Mouse (Mus musculus) kidney, postnatal 14 days (tissue): Measurements from ENCODE around the gene Unk.

Experiments
- DNase-seq: peaks from one replicate; pipeline ENCODE4 v3.0.0; 2022; ENCODE audit warnings: mixed read lengths

The Unk gene

GRCm38 (mm10) chr11:116064187-116064867, 34.2 kb downstream of the Unk start:
- no peak for DNase-seq

- no peak for DNase-seq
Observed at GRCm38 (mm10) chr11:116065345-116065744, 35.2 kb downstream of the Unk start.

- no peak for DNase-seq
Observed at GRCm38 (mm10) chr11:116071510-116071909, 41.4 kb downstream of the Unk start.

GRCm38 (mm10) chr11:116072608-116073007, 42.5 kb downstream of the Unk start:
- no peak for DNase-seq

- no peak for DNase-seq
Observed at GRCm38 (mm10) chr11:116074436-116074991, 44.4 kb downstream of the Unk start.

GRCm38 (mm10) chr11:116075539-116076265, 45.6 kb downstream of the Unk start:
- no peak for DNase-seq

- DNase-seq: no peak
Observed at GRCm38 (mm10) chr11:116076266-116076540, 46.1 kb downstream of the Unk start.

- no peak for DNase-seq
Observed at GRCm38 (mm10) chr11:116076836-116077235, 46.7 kb downstream of the Unk start.

- no peak for DNase-seq
Observed at GRCm38 (mm10) chr11:116077446-116078204, 47.5 kb downstream of the Unk start, which contains the start of gene Unc13d. Gene Unc13d (minus strand): TSS chr11:116077961.

- DNase-seq: peak; percentile 63
Observed at GRCm38 (mm10) chr11:116078221-116078620, 48.1 kb downstream of the Unk start.

- DNase-seq: no peak
Observed at GRCm38 (mm10) chr11:116078676-116079320, 48.7 kb downstream of the Unk start.

- DNase-seq: no peak
Observed at GRCm38 (mm10) chr11:116079511-116079910, 49.4 kb downstream of the Unk start.

GRCm38 (mm10) chr11:116081081-116081480, 51.0 kb downstream of the Unk start:
- DNase-seq: no peak

GRCm38 (mm10) chr11:116083096-116083672, 53.1 kb downstream of the Unk start:
- no peak for DNase-seq

GRCm38 (mm10) chr11:116084166-116084565, 54.0 kb downstream of the Unk start:
- no peak for DNase-seq

GRCm38 (mm10) chr11:116086258-116087193, 56.4 kb downstream of the Unk start, which contains the start of gene Wbp2:
Gene Wbp2 (minus strand): TSS chr11:116086995.
- peak; percentile 99 for DNase-seq

GRCm38 (mm10) chr11:116087194-116088130, 57.3 kb downstream of the Unk start:
- DNase-seq: peak; percentile 94

- DNase-seq: peak; percentile 63
Observed at GRCm38 (mm10) chr11:116088188-116088587, 58.1 kb downstream of the Unk start.

GRCm38 (mm10) chr11:116088741-116089394, 58.7 kb downstream of the Unk start:
- DNase-seq: no peak

- no peak for DNase-seq
Observed at GRCm38 (mm10) chr11:116089545-116089944, 59.4 kb downstream of the Unk start.
